Mouse (Mus musculus): ENCODE results near the gene Gsta1.

- TF ChIP-seq BHLHE40 (IDR thresholded peaks at IDR 0.05; ENCODE audit: borderline replicate concordance, low read depth, low read length), result no peak
- no peak for TF ChIP-seq ZKSCAN1 (IDR thresholded peaks at IDR 0.05; ENCODE audit: low read depth, low read length)
- no peak for TF ChIP-seq CTCF (IDR thresholded peaks at IDR 0.05 in 2 of 3, conservative IDR thresholded peaks at IDR 0.05 in 1 of 3; ENCODE audit: control insufficient read depth in 1 of 3, insufficient read depth in 1 of 3, low read depth in 2 of 3, low read length in 3 of 3, poor library complexity in 1 of 3, severe bottlenecking in 1 of 3)
- no peak for TF ChIP-seq ZNF384 (IDR thresholded peaks at IDR 0.05; ENCODE audit: low read depth, low read length)
- no peak for TF ChIP-seq TAL1 (IDR thresholded peaks at IDR 0.05; ENCODE audit: low read length)
- no peak for TF ChIP-seq POLR2A (IDR thresholded peaks at IDR 0.05; ENCODE audit: control insufficient read depth in 1 of 2, insufficient read depth in 1 of 2, low read depth in 1 of 2, low read length in 2 of 2, poor library complexity in 1 of 2)
- no peak for TF ChIP-seq SMC3 (IDR thresholded peaks at IDR 0.05; ENCODE audit: low read depth, low read length)
- no peak for TF ChIP-seq SIN3A (IDR thresholded peaks at IDR 0.05; ENCODE audit: low read length)
- no peak for TF ChIP-seq HCFC1 (IDR thresholded peaks at IDR 0.05; ENCODE audit: low read depth, low read length)
- TF ChIP-seq NRF1 (IDR thresholded peaks at IDR 0.05; ENCODE audit: insufficient read depth, low read depth, low read length, poor library complexity, severe bottlenecking), result no peak
- no peak for TF ChIP-seq ZMIZ1 (IDR thresholded peaks at IDR 0.05; ENCODE audit: low read depth, low read length)
- no peak for TF ChIP-seq JUND (IDR thresholded peaks at IDR 0.05; ENCODE audit: low read depth, low read length)
Observed at GRCm38 (mm10) chr9:78197801-78198200, 32.7 kb upstream of the Gsta1 start.

All from MEL (cell line).